Mouse (Mus musculus) intestine, embryonic 16.5 days (tissue): Measurements from ENCODE around the gene Cd27. TPM values are rescaled to one million over a fixed set of nuclear protein-coding genes. Genes with fewer than 3 reads are reported as not detected.
"Not testable (repeated sequence)": the region's sequence is repeated elsewhere in the genome, so short reads cannot be mapped to it uniquely, and the experiment has no call there.

Experiments
- ATAC-seq: fragments of 200-750 bp; cut with Nextera tagmentation; 2 replicates; pipeline ENCODE4 v1.8.0; 2017; ENCODE audit warnings: moderate TSS enrichment, moderate library complexity
- H3K27ac ChIP-seq: fragments of 300-500 bp; sonication (generic); 2 replicates; pipeline ENCODE4 v1.5.1; 2014; ENCODE audit warnings: mild to moderate bottlenecking, low read length
- H3K27me3 ChIP-seq: fragments of 300-500 bp; sonication (generic); replicated peaks from 2 replicates; pipeline ENCODE4 v1.6.1; 2014; ENCODE audit warnings: low read length, control low read depth, mixed read lengths; ENCODE audit not compliant: control insufficient read depth, insufficient read depth
- H3K36me3 ChIP-seq: fragments of 300-500 bp; sonication (generic); 2 replicates; pipeline ENCODE4 v1.6.1; 2014; ENCODE audit warnings: low read length, control low read depth; ENCODE audit not compliant: control insufficient read depth, insufficient read depth
- H3K4me1 ChIP-seq: fragments of 300-500 bp; sonication (generic); 2 replicates; pipeline ENCODE4 v1.6.1; 2014; ENCODE audit warnings: low read length, control low read depth, mixed read lengths; ENCODE audit not compliant: control insufficient read depth, insufficient read depth
- H3K4me2 ChIP-seq: fragments of 300-500 bp; sonication (generic); 2 replicates; pipeline ENCODE4 v1.6.1; 2014; ENCODE audit warnings: low read depth, low read length, control low read depth
- H3K4me3 ChIP-seq: fragments of 300-500 bp; sonication (generic); 2 replicates; pipeline ENCODE4 v1.5.1; 2014; ENCODE audit warnings: mild to moderate bottlenecking, low read length
- H3K9ac ChIP-seq: fragments of 300-500 bp; sonication (generic); 2 replicates; pipeline ENCODE4 v1.6.1; 2014; ENCODE audit warnings: low read depth, low read length
- H3K9me3 ChIP-seq: fragments of 300-500 bp; sonication (generic); 2 replicates; pipeline ENCODE4 v1.6.1; 2016; ENCODE audit warnings: low read length, control low read depth; ENCODE audit not compliant: control insufficient read depth
- WGBS: fragments of 180-500 bp; shearing (Covaris S2); extraction: QIAGEN DNeasy Blood & Tissue Kit; methylation state at CpG from one replicate; pipeline ENCODE4 v1.1.7; 2014; 5-methylcytosine and 5-hydroxymethylcytosine counted together
- polyA plus RNA-seq: library from polyadenylated mRNA; unstranded; fragments of >200 nt; fragmentation: Nextera tagmentation; extraction: Ambion mirVana; gene quantifications from 2 replicates; pipeline ENCODE4 v1.2.1, GENCODE M21; 2015

Gene Cd27
- polyA plus RNA-seq, 1 experiment from 2014 or later, result 2.0 TPM

GRCm38 (mm10) chr6:125268799-125269198 lies 32.0 kb upstream of the Cd27 start:
- H3K9me3 ChIP-seq, result no peaks in the 10 kb centered on the region
- WGBS, result 41% methylated on average over 6 of the region's 6 CpGs
- no peaks in the 10 kb centered on the region for H3K27me3 ChIP-seq
- no peak overlapping the region for H3K9ac ChIP-seq
- H3K4me3 ChIP-seq, result no peak overlapping the region
- no peak overlapping the region for H3K4me2 ChIP-seq
- no peak for ATAC-seq
- no peaks in the 10 kb centered on the region for H3K36me3 ChIP-seq
- H3K4me1 ChIP-seq, result 0 out of 2 replicates have a peak, but pooled peaks cover 3% of the 10 kb centered on the region
- H3K27ac ChIP-seq, result no peak overlapping the region

DNA sequence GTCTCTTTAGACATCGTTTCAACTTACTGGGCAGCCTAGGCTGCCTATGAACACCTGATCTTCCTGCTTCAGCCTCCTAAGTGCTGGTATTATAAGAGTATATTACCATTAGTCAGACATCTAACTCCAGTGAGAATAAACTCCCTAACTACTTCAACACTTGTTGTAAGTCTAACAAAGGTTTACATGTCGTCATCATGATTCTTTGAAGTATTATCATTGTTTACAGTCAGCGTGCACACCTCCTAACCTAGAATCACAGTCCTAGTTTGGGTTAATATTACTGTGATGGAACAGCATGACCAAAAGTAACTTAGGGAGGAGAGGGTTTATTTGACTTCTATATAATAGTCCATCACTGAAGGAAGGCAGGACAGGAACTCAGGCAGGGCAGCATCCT lies 30.7 kb upstream of the Cd27 start:
- H3K27ac ChIP-seq, result no peak overlapping the region
- H3K4me3 ChIP-seq, result no peak overlapping the region
- H3K9me3 ChIP-seq, result no peaks in the 10 kb centered on the region
- WGBS, result 77% methylated on average over 3 of the region's 3 CpGs
- H3K36me3 ChIP-seq, result no peaks in the 10 kb centered on the region
- no peak overlapping the region for H3K9ac ChIP-seq
- no peak for ATAC-seq
- no peak overlapping the region for H3K4me2 ChIP-seq
- no peaks in the 10 kb centered on the region for H3K27me3 ChIP-seq
- H3K4me1 ChIP-seq, result 0 out of 2 replicates have a peak, but pooled peaks cover 3% of the 10 kb centered on the region

GRCm38 (mm10) chr6:125266600-125266999 lies 29.8 kb upstream of the Cd27 start:
- WGBS, result 61% methylated on average over 6 of the region's 6 CpGs
- H3K27me3 ChIP-seq, ATAC-seq: not testable (repeated sequence)

GRCm38 (mm10) chr6:125266091-125266490 lies 29.3 kb upstream of the Cd27 start:
- 73% methylated on average over 13 of the region's 13 CpGs for WGBS
- Histone ChIP-seq H3K27me3 (no peaks in the 10 kb centered on the region), H3K27ac (no peak overlapping the region), H3K4me2 (no peak overlapping the region), H3K9me3 (no peaks in the 10 kb centered on the region), H3K36me3 (no peaks in the 10 kb centered on the region), H3K4me1 (no peaks in the 10 kb centered on the region), H3K4me3 (no peak overlapping the region), H3K9ac (no peak overlapping the region)
- ATAC-seq, result no peak

More at GRCm38 (mm10) chr6:125266600-125266999, 29.8 kb upstream of the Cd27 start:
- not testable (repeated sequence) for H3K36me3 ChIP-seq, H3K27ac ChIP-seq, H3K4me3 ChIP-seq, H3K9ac ChIP-seq, H3K4me1 ChIP-seq, H3K4me2 ChIP-seq, H3K9me3 ChIP-seq

GRCm38 (mm10) chr6:125265239-125265638 lies 28.4 kb upstream of the Cd27 start:
- H3K4me2 ChIP-seq, result no peak overlapping the region
- peak; percentile 59 for ATAC-seq
- H3K36me3 ChIP-seq, result no peaks in the 10 kb centered on the region
- 56% methylated on average over 10 of the region's 10 CpGs for WGBS
- H3K9ac ChIP-seq, result no peak overlapping the region
- no peaks in the 10 kb centered on the region for H3K27me3 ChIP-seq
- no peak overlapping the region for H3K4me3 ChIP-seq
- H3K27ac ChIP-seq, result no peak overlapping the region
- no peaks in the 10 kb centered on the region for H3K4me1 ChIP-seq
- no peaks in the 10 kb centered on the region for H3K9me3 ChIP-seq

DNA sequence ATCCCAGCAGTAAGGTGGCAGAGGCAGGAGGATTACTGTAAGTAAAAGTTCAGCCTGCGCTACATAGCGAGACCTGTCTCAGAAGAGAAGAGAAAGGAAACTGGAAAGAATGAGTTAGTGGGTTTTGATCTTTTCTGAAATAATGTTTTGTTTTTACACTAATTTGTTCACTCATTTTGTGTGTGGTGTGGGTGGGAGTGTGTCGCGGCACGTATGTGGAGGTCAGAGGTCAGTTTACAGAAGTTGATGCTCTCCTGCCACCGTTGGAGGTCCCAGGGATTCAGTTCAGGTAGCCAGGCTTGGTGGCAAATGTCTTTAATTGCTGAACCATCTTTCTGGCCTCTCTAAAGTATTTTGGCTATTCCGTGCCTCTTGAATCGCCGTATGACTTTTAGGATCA lies 27.4 kb upstream of the Cd27 start:
- no peak for ATAC-seq
- no peak overlapping the region for H3K4me3 ChIP-seq
- 78% methylated on average over 9 of the region's 9 CpGs for WGBS
- H3K36me3 ChIP-seq, result no peaks in the 10 kb centered on the region
- H3K9me3 ChIP-seq, result no peaks in the 10 kb centered on the region
- no peak overlapping the region for H3K27ac ChIP-seq
- H3K4me1 ChIP-seq, result no peaks in the 10 kb centered on the region
- H3K4me2 ChIP-seq, result no peak overlapping the region
- H3K27me3 ChIP-seq, result no peaks in the 10 kb centered on the region
- H3K9ac ChIP-seq, result no peak overlapping the region

DNA sequence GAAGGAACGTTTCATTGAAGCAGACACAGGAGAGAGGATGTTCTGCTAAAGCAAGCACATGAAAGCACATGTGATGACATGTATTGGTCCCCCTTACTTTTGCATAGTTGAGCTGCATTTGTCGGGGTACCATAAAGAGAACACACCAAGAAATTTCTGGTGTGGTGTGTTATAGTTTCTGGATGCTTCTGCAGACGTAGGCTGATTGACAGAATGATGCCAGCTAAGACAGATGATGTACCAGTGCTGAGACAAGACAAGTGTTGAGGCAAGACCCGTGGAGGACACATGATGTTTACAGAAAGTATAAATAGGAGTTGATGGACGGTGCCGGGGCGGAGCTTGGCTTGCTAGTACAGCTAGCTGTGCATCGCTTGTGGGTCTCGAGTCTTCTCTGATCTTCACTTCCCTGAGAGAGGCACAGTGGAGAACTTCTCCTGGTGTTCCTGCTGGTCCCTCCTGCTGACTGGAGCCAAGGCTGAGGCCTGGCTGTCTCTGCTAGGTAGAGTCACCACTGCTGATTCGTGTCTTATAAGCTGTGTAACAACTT lies 23.3 kb upstream of the Cd27 start:
- Histone ChIP-seq H3K9ac (no peak overlapping the region), H3K27ac (no peak overlapping the region), H3K4me3 (no peak overlapping the region), H3K4me1 (peaks cover 7% of the 10 kb centered on the region), H3K9me3 (no peaks in the 10 kb centered on the region), H3K27me3 (no peaks in the 10 kb centered on the region), H3K4me2 (no peak overlapping the region), H3K36me3 (no peaks in the 10 kb centered on the region)
- WGBS, result 70% methylated on average over 10 of the region's 10 CpGs
- ATAC-seq, result no peak

DNA sequence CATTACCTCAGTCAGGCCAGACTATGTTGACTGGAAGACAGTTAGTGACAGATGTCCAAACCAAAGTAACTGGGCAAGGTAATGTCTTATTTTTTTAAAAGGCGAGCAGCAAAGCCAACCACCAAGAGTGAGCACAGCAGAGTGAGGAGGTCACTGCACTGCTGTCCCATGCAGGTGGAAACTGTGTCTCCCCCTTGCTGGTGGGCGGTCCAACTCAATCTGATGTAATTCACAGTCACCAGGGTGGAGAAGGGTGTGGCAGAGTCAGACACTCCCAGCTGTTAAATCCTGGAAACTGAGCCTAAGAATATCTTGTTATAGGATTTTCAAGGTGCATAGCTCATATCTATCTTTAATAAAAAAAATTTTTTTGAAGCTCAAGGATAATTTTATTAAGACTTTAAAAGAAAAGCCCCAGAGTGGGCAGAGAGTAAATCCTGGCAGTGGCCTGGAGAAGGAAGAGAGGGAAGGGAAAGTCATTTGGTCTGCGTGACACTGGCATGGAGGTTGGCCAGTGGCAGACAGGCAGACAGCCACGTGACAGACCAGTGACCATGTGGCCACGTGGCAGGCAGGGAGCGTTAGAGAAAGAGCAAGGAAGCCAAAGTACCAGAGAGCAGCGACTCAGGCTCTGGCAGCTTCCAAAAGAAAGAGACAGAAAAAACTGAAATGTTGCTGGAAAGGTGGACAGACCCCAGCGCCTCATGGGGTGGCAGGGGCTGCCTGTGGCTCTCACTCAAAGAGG lies 19.6 kb upstream of the Cd27 start:
- Histone ChIP-seq H3K4me1 (peaks cover 7% of the 10 kb centered on the region), H3K9ac (no peak overlapping the region), H3K4me3 (no peak overlapping the region), H3K4me2 (no peak overlapping the region), H3K9me3 (no peaks in the 10 kb centered on the region), H3K27ac (peak overlapping the region; percentile 50), H3K27me3 (no peaks in the 10 kb centered on the region), H3K36me3 (no peaks in the 10 kb centered on the region)
- ATAC-seq, result peak; percentile 82
- WGBS, result 72% methylated on average over 8 of the region's 8 CpGs

- peak; percentile 37; the same call in 1 of the 2 replicates for ATAC-seq
Observed at GRCm38 (mm10) chr6:125255516-125256044, 18.8 kb upstream of the Cd27 start.

More at GRCm38 (mm10) chr6:125255516-125256044, 18.8 kb upstream of the Cd27 start:
- Histone ChIP-seq H3K36me3 (no peaks in the 10 kb centered on the region), H3K27me3 (no peaks in the 10 kb centered on the region), H3K9ac (no peak overlapping the region), H3K4me2 (no peak overlapping the region), H3K27ac (no peak overlapping the region), H3K4me1 (peaks cover 7% of the 10 kb centered on the region), H3K9me3 (no peaks in the 10 kb centered on the region), H3K4me3 (no peak overlapping the region)
- WGBS, result 76% methylated on average over 7 of the region's 7 CpGs
